Comparison of ENCODE assay signal across 8 mouse cellular contexts in genomic region chr14:25766441-25766840, GRCm38 (mm10). TPM values are rescaled to one million over a fixed set of nuclear protein-coding genes. Genes with fewer than 3 reads are reported as not detected.
DNase-seq lines count a peak whose midpoint lies in the region; ATAC-seq and TF ChIP-seq lines count a peak whose summit lies in the region.

No protein-coding gene starts in this region.

- no peak for TF ChIP-seq CTCF in liver, adult 2 months (IDR thresholded peaks at IDR 0.05; ENCODE audit: low read depth, low read length)

- no peak for TF ChIP-seq POLR2A in liver, adult 2 months (IDR thresholded peaks at IDR 0.05; ENCODE audit: extremely low read depth, insufficient read depth, low read length)

- peaks cover 40% of the 10 kb centered on the region for H3K79me2 ChIP-seq in liver, adult 2 months (ENCODE audit: control insufficient read depth, insufficient read depth, low read length)

- intact Hi-C loops in left cerebral cortex, postnatal 4 days (cut with DNase I), result no loop called here

- H3K4me2 ChIP-seq in forebrain, embryonic 16.5 days (ENCODE audit: low read length), result peak overlapping the region; percentile 99
- peak overlapping the region; percentile 91 for H3K4me2 ChIP-seq in liver, embryonic 12.5 days
- H3K4me2 ChIP-seq in stomach, embryonic 16.5 days (ENCODE audit: low read depth, low read length), result peak overlapping the region; percentile 91

- peak overlapping the region; percentile 29 for H3K27ac ChIP-seq in liver, adult 2 months (replicated peaks; ENCODE audit: insufficient read depth, low read depth, low read length)
- peak overlapping the region; percentile 57; the same call in 1 of the 2 replicates for H3K27ac ChIP-seq in forebrain, embryonic 16.5 days (ENCODE audit: low read length)
- no peak overlapping the region for H3K27ac ChIP-seq in liver, embryonic 12.5 days
- no peak overlapping the region; the same call in 1 of the 2 replicates for H3K27ac ChIP-seq in stomach, embryonic 16.5 days (ENCODE audit: low read length)

- peaks cover 30% of the 10 kb centered on the region for H3K4me1 ChIP-seq in liver, adult 2 months (ENCODE audit: control insufficient read depth, insufficient read depth, low read length)
- H3K4me1 ChIP-seq in forebrain, embryonic 16.5 days (replicated peaks; ENCODE audit: control insufficient read depth, insufficient read depth, low read length), result peaks cover 25% of the 10 kb centered on the region
- peaks cover 44% of the 10 kb centered on the region for H3K4me1 ChIP-seq in liver, embryonic 12.5 days
- H3K4me1 ChIP-seq in stomach, embryonic 16.5 days (ENCODE audit: control insufficient read depth, insufficient read depth, low read length), result peaks cover 36% of the 10 kb centered on the region

- H3K36me3 ChIP-seq in liver, adult 2 months (ENCODE audit: control insufficient read depth, insufficient read depth, low read length), result no peaks in the 10 kb centered on the region
- no peaks in the 10 kb centered on the region for H3K36me3 ChIP-seq in forebrain, embryonic 16.5 days (ENCODE audit: control insufficient read depth, insufficient read depth)
- no peaks in the 10 kb centered on the region for H3K36me3 ChIP-seq in liver, embryonic 12.5 days
- H3K36me3 ChIP-seq in stomach, embryonic 16.5 days (ENCODE audit: control insufficient read depth, insufficient read depth, low read length), result no peaks in the 10 kb centered on the region

- 23% methylated on average over 4 of the region's 4 CpGs for WGBS in liver, adult 2 months
- WGBS in forebrain, embryonic 16.5 days, result 50% methylated on average over 4 of the region's 4 CpGs
- WGBS in liver, embryonic 12.5 days (ENCODE audit: insufficient replicate concordance), result 48% methylated on average over 4 of the region's 4 CpGs
- WGBS in stomach, embryonic 16.5 days, result 24% methylated on average over 4 of the region's 4 CpGs

- H3K9me3 ChIP-seq in forebrain, embryonic 16.5 days (ENCODE audit: control insufficient read depth, low read length), result no peaks in the 10 kb centered on the region
- no peaks in the 10 kb centered on the region for H3K9me3 ChIP-seq in liver, embryonic 12.5 days (replicated peaks)
- H3K9me3 ChIP-seq in stomach, embryonic 16.5 days (replicated peaks; ENCODE audit: control insufficient read depth, low read length), result no peaks in the 10 kb centered on the region

- no peak for DNase-seq in liver, adult 2 months (ENCODE audit: extremely low read depth, low read depth, low spot score)
- no peak for DNase-seq in liver
- DNase-seq in left cerebral cortex, postnatal 4 days, result no peak
- DNase-seq in frontal cortex, postnatal 10 days (ENCODE audit: low spot score in 2 of 2), result no peak
- no peak for DNase-seq in right cerebral cortex, postnatal 14 days

- no peak for ATAC-seq in forebrain, embryonic 16.5 days
- no peak for ATAC-seq in liver, embryonic 12.5 days
- no peak for ATAC-seq in stomach, embryonic 16.5 days (ENCODE audit: insufficient read depth, low FRiP score)

- peak overlapping the region; percentile 25 for H3K9ac ChIP-seq in liver, adult 2 months (ENCODE audit: low read depth, low read length)
- H3K9ac ChIP-seq in forebrain, embryonic 16.5 days (replicated peaks; ENCODE audit: low read depth, low read length), result no peak overlapping the region
- H3K9ac ChIP-seq in liver, embryonic 12.5 days, result no peak overlapping the region
- H3K9ac ChIP-seq in stomach, embryonic 16.5 days (ENCODE audit: low read length), result peak overlapping the region; percentile 89

- no peaks in the 10 kb centered on the region for H3K27me3 ChIP-seq in liver, adult 2 months (ENCODE audit: control insufficient read depth, insufficient read depth, low read length)
- H3K27me3 ChIP-seq in forebrain, embryonic 16.5 days (replicated peaks; ENCODE audit: control insufficient read depth, insufficient read depth, low read length), result no peaks in the 10 kb centered on the region
- peaks cover 61% of the 10 kb centered on the region for H3K27me3 ChIP-seq in liver, embryonic 12.5 days (replicated peaks)
- H3K27me3 ChIP-seq in stomach, embryonic 16.5 days (ENCODE audit: control insufficient read depth, insufficient read depth, low read length), result no peaks in the 10 kb centered on the region

- peak overlapping the region; percentile 92 for H3K4me3 ChIP-seq in liver, adult 2 months (ENCODE audit: insufficient read depth, low read depth, low read length)
- 0 out of 2 replicates have a peak overlapping the region, but pooled peaks have one; percentile 3 for H3K4me3 ChIP-seq in forebrain, embryonic 16.5 days (replicated peaks; ENCODE audit: low read length)
- H3K4me3 ChIP-seq in liver, embryonic 12.5 days, result no peak overlapping the region
- H3K4me3 ChIP-seq in stomach, embryonic 16.5 days (replicated peaks; ENCODE audit: low read length), result peak overlapping the region; percentile 85

RNA-seq across cellular contexts. Expression of gene Zcchc24, which starts 2.4 kb away (rescaled TPM):
- total RNA-seq in liver, adult 2 months (2014; rRNA removed), result 27.3 and 28.7 TPM in 2 replicates
- polyA plus RNA-seq in liver, adult 2 months (2012; rRNA removed), result 53.0 and 57.7 TPM in 2 replicates
- 10.4 and 13.7 TPM in 2 replicates for polyA plus RNA-seq in forebrain, embryonic 16.5 days (2015; fragmentation: Nextera tagmentation; extraction: Ambion mirVana)
- polyA plus RNA-seq in liver, embryonic 12.5 days (2016; fragmentation: Nextera tagmentation; extraction: Ambion mirVana), result 6.9 and 7.8 TPM in 2 replicates
- 15.3 and 17.1 TPM in 2 replicates for polyA plus RNA-seq in stomach, embryonic 16.5 days (2015; fragmentation: Nextera tagmentation; extraction: Ambion mirVana)
- total RNA-seq in left cerebral cortex, postnatal 4 days (2021), result 10 to 100 TPM; 34.2 to 34.8 TPM

Comparison
In these comparisons a context has a peak if more than half of its experiments do, and no peak if none do; other contexts are left out.
1. H3K27ac ChIP-seq: peak in liver, adult 2 months (single experiment) and forebrain, embryonic 16.5 days (single experiment); none in liver, embryonic 12.5 days (single experiment) and stomach, embryonic 16.5 days (single experiment).
2. H3K9ac ChIP-seq: peak in liver, adult 2 months (single experiment) and stomach, embryonic 16.5 days (single experiment); none in forebrain, embryonic 16.5 days (single experiment) and liver, embryonic 12.5 days (single experiment).
3. Peak in every context shown above with its lines, with median percentiles within 50 percentile points of each other: H3K4me2 ChIP-seq.